Mouse (Mus musculus) myocyte (in vitro differentiated cells): ENCODE data around the gene Arrdc2. TPM values are rescaled to one million over a fixed set of nuclear protein-coding genes. Genes with fewer than 3 reads are reported as not detected.

Source experiments
- H3K27me3 ChIP-seq: one replicate; pipeline ENCODE4 v1.6.1; 2011; ENCODE audit not compliant: control insufficient read depth, insufficient read depth, insufficient read length
- H3K36me3 ChIP-seq: one replicate; pipeline ENCODE4 v1.6.1; 2011; ENCODE audit not compliant: control insufficient read depth, insufficient read depth
- H3K4me2 ChIP-seq: one replicate; pipeline ENCODE4 v1.6.1; 2011; ENCODE audit warnings: low read depth, control low read depth
- H3K4me3 ChIP-seq: one replicate; pipeline ENCODE4 v1.5.1; 2011; ENCODE audit warnings: mild to moderate bottlenecking, control low read depth, moderate library complexity
- H3K79me2 ChIP-seq: one replicate; pipeline ENCODE4 v1.6.1; 2011; ENCODE audit not compliant: control insufficient read depth, insufficient read depth
- H3ac ChIP-seq: one replicate; pipeline ENCODE4 v1.6.1; 2011; ENCODE audit not compliant: control insufficient read depth, insufficient read length
- CEBPB ChIP-seq: IDR thresholded peaks from 2 replicates; pipeline ENCODE4 v1.6.1; 2011; ENCODE audit warnings: mild to moderate bottlenecking, moderate library complexity; ENCODE audit not compliant: poor library complexity, insufficient read depth, severe bottlenecking
- E2F4 ChIP-seq: IDR thresholded peaks from one replicate; pipeline ENCODE4 v1.6.1; 2011; ENCODE audit warnings: mild to moderate bottlenecking, control low read depth, moderate library complexity; ENCODE audit not compliant: insufficient read depth
- MAX ChIP-seq: IDR thresholded peaks from one replicate; pipeline ENCODE4 v1.6.1; 2011; ENCODE audit warnings: low read depth, mild to moderate bottlenecking, control low read depth
- MYOD1 ChIP-seq, 3 experiments: IDR thresholded peaks; one replicate each; pipeline ENCODE4 v1.6.1; 2011; ENCODE audit warnings: control low read depth in 2 of 3, low read depth in 2 of 3, mild to moderate bottlenecking in 2 of 3, moderate library complexity in 1 of 3; ENCODE audit not compliant: insufficient read length in 2 of 3, control insufficient read depth in 1 of 3
- MYOG ChIP-seq, 3 experiments: IDR thresholded peaks; one replicate each; pipeline ENCODE4 v1.6.1; 2011; ENCODE audit warnings: control low read depth in 2 of 3, low read depth in 2 of 3, mild to moderate bottlenecking in 2 of 3; ENCODE audit not compliant: insufficient read length in 2 of 3, control insufficient read depth in 1 of 3, insufficient read depth in 1 of 3
- POLR2A ChIP-seq: IDR thresholded peaks from one replicate; pipeline ENCODE4 v1.6.1; 2011; ENCODE audit warnings: low read depth, mild to moderate bottlenecking, control low read depth, moderate library complexity; ENCODE audit not compliant: insufficient read length
- POLR2AphosphoS2 ChIP-seq: IDR thresholded peaks from one replicate; pipeline ENCODE4 v1.6.1; 2011; ENCODE audit warnings: low read depth, control low read depth; ENCODE audit not compliant: insufficient read length
- REST ChIP-seq: IDR thresholded peaks from one replicate; pipeline ENCODE4 v1.6.1; 2011; ENCODE audit warnings: mild to moderate bottlenecking, control low read depth, moderate library complexity; ENCODE audit not compliant: insufficient read depth, insufficient read length
- SRF ChIP-seq: IDR thresholded peaks from one replicate; pipeline ENCODE4 v1.6.1; 2011; ENCODE audit warnings: low read depth; ENCODE audit not compliant: control insufficient read depth, insufficient read length
- TCF12 ChIP-seq: IDR thresholded peaks from one replicate; pipeline ENCODE4 v1.6.1; 2011; ENCODE audit warnings: mild to moderate bottlenecking, control low read depth; ENCODE audit not compliant: poor library complexity, insufficient read depth, severe bottlenecking
- TCF3 ChIP-seq: IDR thresholded peaks from one replicate; pipeline ENCODE4 v1.6.1; 2011; ENCODE audit warnings: low read depth, control low read depth; ENCODE audit not compliant: insufficient read length
- USF1 ChIP-seq: IDR thresholded peaks from one replicate; pipeline ENCODE4 v1.6.1; 2011; ENCODE audit warnings: low read depth, mild to moderate bottlenecking, control low read depth, moderate library complexity
- polyA plus RNA-seq: library from polyadenylated mRNA; unstranded; fragments of >200 nt; fragmentation: generic; extraction: Trizol; gene quantifications from one replicate; pipeline ENCODE4 v1.2.1, GENCODE M21; 2012; ENCODE audit warnings: missing spikeins

Gene Arrdc2
- polyA plus RNA-seq, result 5.8 TPM

DNA sequence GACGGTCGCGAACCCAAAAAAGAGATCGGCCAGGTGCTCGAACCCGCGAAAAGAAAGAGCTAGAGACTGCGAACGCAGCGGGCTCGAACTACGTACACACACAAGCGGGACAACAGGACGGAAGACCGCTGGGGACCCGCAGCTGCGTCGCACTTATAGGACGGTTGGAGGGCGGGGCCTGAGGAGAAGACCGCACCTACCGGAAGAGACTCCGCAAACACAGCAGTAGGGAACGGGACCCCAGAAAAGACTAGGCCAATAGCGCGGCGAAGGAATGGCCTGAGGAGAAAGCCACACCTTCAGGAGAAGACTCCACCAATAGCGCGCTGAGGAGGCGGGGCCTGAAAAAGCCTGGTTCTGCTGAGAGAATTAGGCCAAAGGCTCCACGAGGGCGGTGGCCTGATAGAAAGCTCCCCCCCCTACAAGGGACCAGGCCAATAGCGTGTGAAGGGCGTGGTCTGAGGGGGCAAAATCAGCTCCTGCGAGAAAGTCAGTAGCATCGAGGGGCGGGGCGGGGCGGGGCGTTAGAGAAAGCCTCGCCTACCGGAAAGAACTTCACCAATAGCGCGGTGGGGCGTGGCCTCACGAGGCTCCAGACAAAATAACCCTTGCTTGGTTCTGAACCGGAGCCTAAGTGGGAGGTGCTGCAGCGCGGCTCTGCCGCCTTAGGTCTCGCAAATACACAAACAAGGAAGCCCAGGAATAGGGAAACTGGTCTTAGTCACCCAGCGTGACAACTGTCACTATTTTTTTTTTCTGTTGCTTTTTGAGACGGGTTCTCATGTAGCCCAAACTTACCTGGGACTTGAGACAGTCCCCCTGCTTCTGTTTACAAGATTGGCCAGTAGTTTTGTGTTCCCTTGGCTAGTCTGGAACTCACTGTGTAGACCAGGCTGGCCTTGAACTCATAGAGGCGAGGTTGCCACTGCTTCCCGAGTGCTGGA is at the start of gene Arrdc2:
Arrdc2 (minus strand) TSS at position 313 of the 944 bp plus-strand sequence.
- TF ChIP-seq TCF3 (no peak), SRF (peak; percentile 55), MAX (no peak), REST (no peak), USF1 (no peak), MYOD1 (IDR thresholded peaks at IDR 0.05; ENCODE audit: control insufficient read depth in 1 of 3, insufficient read length in 2 of 3, low read depth in 2 of 3) (peak in 1 of 3 experiments; percentile 52), MYOG (IDR thresholded peaks at IDR 0.05; ENCODE audit: control insufficient read depth in 1 of 3, insufficient read depth in 1 of 3, insufficient read length in 2 of 3, low read depth in 2 of 3) (peak in 1 of 3 experiments; percentile 73), E2F4 (no peak), POLR2A (peak; percentile 99), POLR2AphosphoS2 (peak; percentile 99), CEBPB (no peak), TCF12 (no peak)
- Histone ChIP-seq H3K4me3 (peak within 1 kb of the TSS; percentile 50), H3K79me2 (no peaks in the 10 kb centered on the region), H3ac (peak within 1 kb of the TSS; percentile 64), H3K36me3 (no peaks in the 10 kb centered on the region), H3K27me3 (no peaks in the 10 kb centered on the region), H3K4me2 (peak within 1 kb of the TSS; percentile 93)

DNA sequence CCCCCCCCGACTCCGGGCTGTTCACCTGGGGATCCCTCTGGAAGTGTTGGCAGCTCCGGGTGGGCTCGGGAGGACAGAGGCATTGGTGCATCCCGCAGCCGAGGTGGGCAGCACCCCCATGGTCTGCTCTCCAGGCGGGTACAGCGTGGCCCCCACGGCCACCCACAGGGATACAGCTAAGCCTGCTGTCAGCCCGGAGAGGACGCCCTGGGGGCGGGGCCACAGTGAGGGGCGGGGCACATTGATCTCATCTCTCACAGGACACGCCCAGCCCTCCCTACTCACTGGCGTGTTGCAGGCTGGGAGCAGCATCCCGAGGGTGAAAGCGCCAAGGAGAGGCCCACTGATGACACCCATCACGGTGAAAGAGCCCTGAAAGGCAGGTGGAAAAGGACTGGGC is 48.1 kb upstream of the Arrdc2 start:
- no peak overlapping the region for H3ac ChIP-seq
- no peak overlapping the region for H3K4me3 ChIP-seq
- TF ChIP-seq SRF, result no peak
- no peak for TF ChIP-seq TCF3
- TF ChIP-seq MYOD1 (IDR thresholded peaks at IDR 0.05; ENCODE audit: control insufficient read depth in 1 of 3, insufficient read length in 2 of 3, low read depth in 2 of 3), result no peak
- TF ChIP-seq E2F4, result no peak
- TF ChIP-seq USF1, result no peak
- no peak for TF ChIP-seq TCF12
- no peak for TF ChIP-seq MAX
- no peak overlapping the region for H3K4me2 ChIP-seq
- no peaks in the 10 kb centered on the region for H3K36me3 ChIP-seq
- no peaks in the 10 kb centered on the region for H3K79me2 ChIP-seq
- H3K27me3 ChIP-seq, result no peaks in the 10 kb centered on the region

DNA sequence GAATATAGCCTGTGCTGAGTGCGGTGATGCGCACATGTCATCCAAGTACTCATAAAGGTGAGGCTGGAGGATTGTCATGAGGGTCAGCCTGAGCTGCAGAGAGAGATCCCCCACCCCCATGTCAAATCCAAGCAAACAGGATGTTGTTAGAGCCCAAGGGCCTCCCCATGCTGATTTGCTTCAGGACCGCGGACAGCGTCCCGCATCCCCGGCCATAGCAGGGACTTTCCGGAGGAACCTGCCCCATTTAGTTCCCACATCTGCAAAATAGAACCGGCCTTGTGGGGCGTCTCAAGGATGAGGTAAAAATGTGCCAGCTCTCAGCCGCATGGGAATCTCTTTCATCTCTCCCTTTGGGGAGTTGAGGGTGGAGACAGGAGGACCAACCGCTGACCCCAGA is 46.1 kb upstream of the Arrdc2 start:
- Histone ChIP-seq H3ac (no peak overlapping the region), H3K79me2 (no peaks in the 10 kb centered on the region), H3K27me3 (no peaks in the 10 kb centered on the region), H3K36me3 (no peaks in the 10 kb centered on the region), H3K4me2 (no peak overlapping the region), H3K4me3 (no peak overlapping the region)
- TF ChIP-seq POLR2AphosphoS2 (no peak), REST (peak; percentile 67)

DNA sequence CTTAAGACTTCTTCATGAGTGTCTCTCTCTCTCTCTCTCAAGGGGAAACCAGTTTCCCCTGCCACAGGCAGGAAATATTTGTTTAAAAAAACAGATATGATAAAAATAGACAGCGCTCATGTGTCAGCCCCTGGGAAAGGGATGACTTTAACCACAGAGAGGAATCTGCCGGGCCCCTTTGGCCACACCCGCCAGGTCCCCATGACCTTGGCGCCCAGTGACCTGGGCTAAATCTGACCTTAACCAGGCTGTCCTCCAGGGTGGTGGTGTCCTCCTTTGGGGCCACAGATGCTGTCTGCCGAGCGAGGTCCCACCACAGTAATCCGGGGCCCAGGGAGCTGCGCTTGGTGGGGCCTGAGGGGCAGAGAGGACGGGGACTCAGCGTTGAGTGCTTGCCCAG is 45.2 kb upstream of the Arrdc2 start:
- H3K79me2 ChIP-seq, result no peaks in the 10 kb centered on the region
- H3K4me2 ChIP-seq, result no peak overlapping the region
- no peaks in the 10 kb centered on the region for H3K27me3 ChIP-seq
- no peak overlapping the region for H3K4me3 ChIP-seq
- no peaks in the 10 kb centered on the region for H3K36me3 ChIP-seq
- H3ac ChIP-seq, result no peak overlapping the region
- TF ChIP-seq REST (no peak), CEBPB (no peak), MYOG (IDR thresholded peaks at IDR 0.05; ENCODE audit: control insufficient read depth in 1 of 3, insufficient read depth in 1 of 3, insufficient read length in 2 of 3, low read depth in 2 of 3) (peak in 1 of 3 experiments; percentile 8), TCF12 (no peak), POLR2AphosphoS2 (no peak)

GRCm38 (mm10) chr8:70884186-70884585 is 44.7 kb upstream of the Arrdc2 start:
- TF ChIP-seq E2F4, result no peak
- no peak for TF ChIP-seq POLR2A
- no peak for TF ChIP-seq TCF12
- TF ChIP-seq REST, result no peak
- TF ChIP-seq USF1, result no peak
- TF ChIP-seq TCF3, result no peak
- no peak for TF ChIP-seq SRF
- TF ChIP-seq MAX, result no peak
- TF ChIP-seq POLR2AphosphoS2, result no peak
- H3ac ChIP-seq, result no peak overlapping the region
- no peak overlapping the region for H3K4me2 ChIP-seq
- H3K4me3 ChIP-seq, result no peak overlapping the region
- H3K36me3 ChIP-seq, result no peaks in the 10 kb centered on the region
- H3K79me2 ChIP-seq, result no peaks in the 10 kb centered on the region
- no peaks in the 10 kb centered on the region for H3K27me3 ChIP-seq
